Mouse (Mus musculus): Measurements from ENCODE around the gene Plxna2. TPM values are rescaled to one million over a fixed set of nuclear protein-coding genes. Genes with fewer than 3 reads are reported as not detected.

Plxna2 gene
- total RNA-seq, 2 experiments from 2014 or later: 26.6 to 29.7 TPM

DNA sequence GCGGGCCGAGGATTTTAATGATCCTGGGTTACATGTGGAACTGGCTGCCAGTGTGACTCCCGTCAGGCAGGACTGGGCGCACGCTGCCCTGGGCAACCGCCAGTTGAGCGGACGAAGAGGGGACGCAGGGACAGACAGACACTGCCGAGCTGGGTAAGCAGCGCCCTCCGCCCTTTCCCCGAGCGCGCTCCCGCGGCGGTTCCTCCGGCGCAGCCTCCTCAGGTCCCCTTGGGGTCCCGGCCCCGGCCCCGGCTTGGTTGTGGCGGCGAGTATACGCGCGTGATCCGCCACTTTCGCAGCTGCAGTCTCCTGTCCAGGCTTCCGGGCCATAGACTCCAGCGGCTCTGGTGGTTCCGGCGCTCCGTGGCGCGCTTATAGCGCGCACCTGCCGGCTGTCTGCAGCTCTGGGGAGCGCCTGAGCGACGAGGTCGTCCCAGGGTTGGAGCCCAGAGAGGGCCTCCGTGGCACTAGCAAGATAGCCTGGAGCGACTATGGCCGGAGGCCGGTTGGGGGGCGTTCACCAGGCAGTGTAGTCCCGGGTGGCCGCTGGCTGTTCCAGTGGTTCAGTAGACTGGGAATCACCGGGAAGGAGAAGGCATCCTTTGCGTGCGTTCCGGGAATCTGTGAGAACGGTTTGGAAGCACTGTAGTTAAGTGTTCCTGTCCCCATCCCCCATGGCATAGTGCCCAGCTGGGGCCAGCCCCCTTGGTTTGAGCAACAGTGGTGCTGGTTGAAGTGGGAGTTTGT, 2.4 kb downstream of the Plxna2 start:
- intact Hi-C loops (cut with DNase I): loop anchor here (2.0 to 10.0 kb wide), 3 partner anchors 16 to 344 kb away; no protein-coding TSS in a partner anchor
- DNase-seq: peak; percentile 70 to 75

DNA sequence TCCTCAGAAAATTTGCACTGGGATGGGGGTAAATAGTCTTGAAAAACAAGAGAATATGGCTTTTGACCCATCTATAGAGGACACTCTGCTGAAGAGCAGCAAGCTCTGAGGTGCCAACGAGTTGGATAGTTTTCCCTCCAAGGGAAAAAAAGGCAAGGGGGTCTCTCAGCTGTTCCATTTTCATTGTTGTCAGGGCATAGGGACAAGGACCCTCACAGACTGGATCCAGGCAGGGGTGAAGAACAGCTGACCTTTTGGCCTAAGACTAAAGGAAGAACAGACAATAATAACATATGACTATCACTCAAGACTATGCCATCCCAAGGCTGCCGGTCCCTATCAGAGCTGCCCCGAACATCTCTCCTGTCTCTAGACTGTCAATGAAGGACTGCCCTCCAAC, 4.2 kb downstream of the Plxna2 start:
- intact Hi-C loops (cut with DNase I): loop anchor here (2.0 to 10.0 kb wide), 2 partner anchors 27 to 343 kb away; no protein-coding TSS in a partner anchor

DNA sequence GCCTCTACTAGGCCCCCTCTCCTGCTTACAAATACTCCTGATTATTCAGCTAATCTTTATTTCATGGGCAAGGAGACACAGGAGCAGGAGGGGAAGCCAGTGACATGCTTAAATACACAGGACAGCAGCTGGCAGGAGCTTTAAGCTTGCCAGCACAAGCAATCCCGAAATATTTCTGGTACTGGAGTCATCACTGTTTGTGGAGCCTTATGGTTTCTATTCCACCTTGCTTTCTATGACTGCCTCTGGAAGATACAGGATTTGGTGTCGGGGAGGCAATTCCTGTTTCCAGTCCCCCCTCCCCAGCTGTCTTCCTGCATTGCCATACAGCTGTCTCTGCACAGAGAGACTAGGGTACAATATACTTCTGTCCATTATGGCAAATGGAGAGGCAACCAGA, 4.7 kb downstream of the Plxna2 start:
- no peak for DNase-seq
- intact Hi-C loops (cut with DNase I): loop anchor here (2.0 to 10.0 kb wide), 2 partner anchors 26 to 342 kb away; no protein-coding TSS in a partner anchor

More for the DNA sequence above, 4.2 kb downstream of the Plxna2 start:
- no peak for DNase-seq

DNA sequence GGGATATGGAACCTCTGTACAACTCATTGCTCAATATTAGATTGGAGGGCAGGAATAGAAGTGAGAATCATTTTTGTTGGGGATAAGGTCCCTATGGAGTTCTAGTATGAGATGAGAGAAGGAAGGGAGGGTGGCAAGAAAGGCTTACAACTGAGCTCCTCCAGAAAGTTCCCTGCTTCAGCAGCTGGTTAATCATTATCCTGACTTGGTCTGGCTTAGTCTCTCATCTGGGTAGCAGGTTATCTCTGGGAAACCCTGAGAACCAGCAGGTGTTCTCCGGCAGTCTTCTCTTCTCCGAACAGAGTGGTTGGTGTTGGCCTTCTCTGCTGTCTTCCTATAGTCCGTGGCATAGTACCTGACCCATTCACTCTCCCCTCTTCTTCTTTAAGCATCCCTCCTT, 5.6 kb downstream of the Plxna2 start:
- no peak for DNase-seq
- intact Hi-C loops (cut with DNase I): loop anchor here (2.0 to 10.0 kb wide), 2 partner anchors 25 to 341 kb away; no protein-coding TSS in a partner anchor

DNA sequence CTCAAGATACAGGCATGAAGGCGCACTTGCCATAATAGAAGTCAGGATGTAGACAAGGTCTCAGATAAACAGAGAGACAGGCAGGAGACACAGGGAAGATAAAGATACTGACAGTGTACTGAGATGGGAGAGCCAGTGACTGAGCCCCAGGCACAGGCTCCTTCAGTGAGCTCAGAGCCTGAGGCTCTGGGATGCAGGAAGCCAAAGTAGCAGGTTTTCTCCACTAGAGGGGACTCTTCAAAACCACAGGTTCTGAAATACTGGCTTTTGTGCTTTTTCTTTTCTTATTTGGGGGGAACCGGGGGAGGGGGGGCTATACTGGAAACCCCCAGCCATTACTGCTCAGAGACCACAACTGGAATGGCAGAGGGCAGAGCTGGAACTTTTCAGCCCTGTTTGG, 6.4 kb downstream of the Plxna2 start:
- intact Hi-C loops (cut with DNase I): loop anchor here (10.0 kb wide), 1 partner anchor 340 kb away; no protein-coding TSS in a partner anchor
- no peak for DNase-seq

DNA sequence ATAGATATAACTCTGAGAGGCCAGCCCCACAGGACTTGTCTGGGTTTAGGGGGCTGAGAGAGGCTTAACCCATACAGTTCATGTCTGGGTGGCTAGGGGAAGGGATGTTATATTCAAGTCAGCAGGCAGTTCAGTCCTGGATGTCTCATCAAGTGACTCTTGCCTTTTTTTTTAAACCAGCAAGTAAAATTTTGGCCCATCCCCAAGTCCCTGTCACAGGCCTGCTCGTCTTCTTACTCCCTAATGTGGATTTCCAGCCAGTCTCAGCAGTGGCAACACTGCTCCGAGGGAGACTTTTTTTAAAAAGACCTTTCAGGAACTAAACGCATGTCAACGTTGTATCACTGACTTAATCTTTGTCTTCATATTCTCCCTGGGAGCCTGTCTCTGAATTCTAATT, 7.0 kb downstream of the Plxna2 start:
- intact Hi-C loops (cut with DNase I): loop anchor here (10.0 kb wide), 1 partner anchor 340 kb away; no protein-coding TSS in a partner anchor
- no peak for DNase-seq

DNA sequence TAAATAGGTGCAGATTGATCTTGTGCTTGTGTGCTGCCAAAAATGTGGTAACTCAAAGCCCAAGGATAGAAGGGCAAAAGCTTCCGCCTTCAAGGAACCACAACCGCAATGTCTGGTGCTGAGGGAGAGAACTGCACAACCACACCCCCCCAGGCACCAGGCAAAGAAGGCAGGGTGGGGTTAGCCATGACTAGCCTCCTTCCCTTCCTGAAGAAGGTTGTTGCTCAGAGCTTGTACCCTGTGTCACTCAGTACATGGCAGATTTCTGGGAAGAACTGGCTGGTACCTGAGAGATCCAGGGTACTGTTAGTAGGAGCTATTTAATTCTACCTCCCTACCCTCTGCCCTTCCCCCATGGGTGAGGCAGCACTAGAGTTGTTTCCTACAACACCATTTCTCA, 8.1 kb downstream of the Plxna2 start:
- intact Hi-C loops (cut with DNase I): loop anchor here (10.0 kb wide), 1 partner anchor 339 kb away; no protein-coding TSS in a partner anchor
- no peak for DNase-seq

DNA sequence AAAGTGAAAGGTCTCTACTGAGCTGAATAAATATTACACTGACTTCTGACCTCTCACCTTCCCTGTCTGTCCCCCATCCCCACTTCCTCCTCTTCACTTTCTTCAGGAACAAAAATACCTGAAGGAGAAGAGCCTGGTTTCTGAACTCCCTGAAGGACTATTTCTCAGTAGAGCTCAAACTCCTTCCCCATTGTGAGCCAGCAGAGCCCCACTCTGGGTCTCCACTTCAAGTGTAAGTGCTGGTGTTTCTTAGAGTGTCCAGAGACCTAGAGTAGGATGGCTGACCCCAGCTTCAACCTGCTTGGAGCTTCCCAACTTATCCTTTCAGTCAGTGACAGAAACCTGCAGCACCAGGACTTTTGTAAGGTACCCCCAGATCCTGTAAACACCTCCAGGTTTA, 9.3 kb downstream of the Plxna2 start:
- no peak for DNase-seq
- intact Hi-C loops (cut with DNase I): loop anchor here (10.0 kb wide), 1 partner anchor 338 kb away; no protein-coding TSS in a partner anchor

DNA sequence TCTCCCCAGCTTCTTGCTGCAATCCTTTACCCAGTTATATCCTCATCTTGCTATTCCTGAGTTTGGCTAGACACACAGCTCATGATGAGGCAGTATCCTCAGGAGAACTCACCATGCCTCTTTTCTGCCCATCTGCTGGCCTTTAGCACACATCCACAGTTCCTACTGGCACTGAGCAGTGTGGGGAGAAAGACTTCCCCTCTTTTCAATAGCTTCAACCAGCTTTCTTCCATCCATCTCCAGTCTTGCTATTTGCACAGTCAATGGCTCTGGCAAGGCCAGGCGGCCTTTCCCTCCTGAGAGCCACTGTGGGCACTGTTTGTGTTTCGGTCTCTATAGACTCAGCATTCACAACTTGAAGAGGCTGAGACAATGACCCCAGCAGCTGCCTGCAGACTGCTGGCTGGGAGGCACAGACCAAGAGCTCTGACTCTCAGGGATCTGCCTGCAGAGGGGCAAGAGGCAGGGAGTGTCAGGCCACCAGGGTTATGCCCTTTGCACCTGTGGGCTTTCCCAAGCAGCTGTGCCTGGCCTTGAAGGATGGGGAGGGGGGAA, 11.2 kb downstream of the Plxna2 start:
- intact Hi-C loops (cut with DNase I): loop anchor here (10.0 kb wide), 1 partner anchor 336 kb away; no protein-coding TSS in a partner anchor
- no peak for DNase-seq

DNA sequence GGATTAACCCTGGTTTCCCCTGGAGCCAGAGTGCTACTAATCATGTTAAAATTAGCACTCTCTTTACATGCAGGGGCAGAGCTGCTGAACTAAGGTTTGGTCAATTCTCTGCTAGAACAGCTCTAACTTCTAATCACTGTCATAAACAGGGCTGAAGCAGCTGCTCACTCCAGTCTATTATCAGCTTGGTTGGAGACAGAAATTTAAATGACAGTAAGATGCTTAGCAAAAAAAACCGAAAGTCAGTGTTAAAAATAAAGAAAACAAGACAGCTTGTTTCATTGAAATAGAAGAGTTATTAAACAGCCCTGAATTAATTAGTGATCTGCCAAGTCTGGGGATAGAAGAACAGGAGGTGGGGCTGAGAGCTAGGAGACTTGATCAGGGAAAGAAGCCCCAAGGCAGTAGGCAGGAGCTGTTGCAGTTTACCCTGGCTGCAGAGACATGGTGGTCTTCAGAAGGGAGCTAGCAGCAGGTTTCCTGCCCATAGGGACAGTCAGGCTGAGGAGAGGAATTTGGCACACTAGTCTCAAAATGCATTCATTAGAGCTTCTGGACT, 12.6 kb downstream of the Plxna2 start:
- no peak for DNase-seq
- intact Hi-C loops (cut with DNase I): no loop called here

DNA sequence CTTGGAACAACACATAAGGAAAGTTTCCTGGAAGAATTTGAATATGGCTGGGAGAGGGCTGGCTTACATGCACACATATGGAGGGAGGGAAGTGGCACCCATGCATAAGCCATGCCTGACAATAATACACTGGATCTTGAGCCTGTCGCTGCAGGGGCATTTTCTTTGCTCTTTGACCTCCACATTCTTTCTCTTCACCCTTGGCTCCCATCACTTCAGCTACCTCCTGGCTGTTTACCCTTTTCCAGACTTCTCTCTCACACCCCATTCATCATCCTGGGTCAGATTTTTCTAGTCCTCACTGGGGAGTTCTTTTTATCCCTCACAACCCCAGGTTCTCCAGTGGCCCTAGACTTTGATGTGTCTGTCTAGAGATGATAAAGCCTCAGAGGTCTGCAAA, 13.6 kb downstream of the Plxna2 start:
- intact Hi-C loops (cut with DNase I): no loop called here
- DNase-seq: no peak

DNA sequence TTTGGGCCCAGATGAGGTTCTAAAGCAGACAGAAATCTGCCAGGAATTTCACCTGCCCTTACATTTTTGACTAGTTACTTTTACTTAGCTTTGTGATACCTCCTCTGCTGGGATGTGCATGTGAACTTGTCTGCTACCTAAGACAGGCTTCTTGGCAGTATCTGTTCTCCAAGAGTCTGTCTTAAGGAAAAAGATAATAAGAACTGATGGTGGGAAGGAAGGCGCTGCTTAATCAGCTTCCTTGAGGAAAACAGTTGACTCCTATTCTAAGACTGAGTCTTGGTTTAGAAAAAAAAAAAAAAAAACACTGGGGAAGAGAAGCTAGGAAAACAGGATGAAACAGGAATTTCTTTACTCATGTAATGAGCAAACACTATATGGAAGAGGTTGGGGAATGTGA, 14.0 kb downstream of the Plxna2 start:
- DNase-seq: no peak
- intact Hi-C loops (cut with DNase I): no loop called here

DNA sequence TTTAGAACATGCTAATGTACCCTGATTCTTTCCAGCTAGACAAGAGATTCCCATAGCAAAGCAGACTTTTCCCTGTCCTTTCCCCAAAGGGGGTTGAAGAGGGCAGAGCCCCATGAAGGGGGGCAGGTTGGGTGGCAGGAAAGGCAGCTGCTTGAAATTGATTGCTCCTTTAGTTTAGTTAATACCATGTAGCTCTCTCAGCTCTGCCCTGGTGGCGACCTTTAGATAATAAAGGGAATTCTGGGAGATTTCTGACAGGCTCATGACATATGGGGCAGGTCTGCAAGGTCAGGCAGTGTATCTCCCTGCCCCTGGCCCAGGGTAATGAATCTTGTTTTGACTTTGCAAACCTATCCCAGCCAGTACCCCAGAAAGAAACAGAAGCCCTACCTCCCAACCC, 17.4 kb downstream of the Plxna2 start:
- intact Hi-C loops (cut with DNase I): no loop called here
- DNase-seq: no peak

DNA sequence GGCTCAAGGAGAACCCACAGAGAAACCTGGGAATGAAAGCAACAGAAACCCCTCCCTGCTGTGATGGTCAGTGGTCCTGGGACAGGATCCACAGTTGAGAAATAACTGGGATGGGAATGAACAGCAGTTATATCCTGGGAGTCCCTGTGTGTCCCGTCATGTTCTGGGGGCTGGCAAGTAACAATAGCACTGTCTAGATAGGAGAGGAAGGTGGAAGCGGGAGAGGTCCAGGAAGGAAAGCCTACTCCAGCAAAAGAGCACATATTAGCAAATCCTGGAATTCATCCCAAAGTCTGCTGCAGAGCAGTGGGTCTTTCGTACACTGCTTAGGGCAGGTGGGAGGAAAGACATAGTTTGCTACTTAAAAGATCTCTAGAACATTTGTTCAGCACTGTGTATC, 17.9 kb downstream of the Plxna2 start:
- no peak for DNase-seq
- intact Hi-C loops (cut with DNase I): loop anchor here (2.0 kb wide), 1 partner anchor 15 kb away; no protein-coding TSS in a partner anchor

DNA sequence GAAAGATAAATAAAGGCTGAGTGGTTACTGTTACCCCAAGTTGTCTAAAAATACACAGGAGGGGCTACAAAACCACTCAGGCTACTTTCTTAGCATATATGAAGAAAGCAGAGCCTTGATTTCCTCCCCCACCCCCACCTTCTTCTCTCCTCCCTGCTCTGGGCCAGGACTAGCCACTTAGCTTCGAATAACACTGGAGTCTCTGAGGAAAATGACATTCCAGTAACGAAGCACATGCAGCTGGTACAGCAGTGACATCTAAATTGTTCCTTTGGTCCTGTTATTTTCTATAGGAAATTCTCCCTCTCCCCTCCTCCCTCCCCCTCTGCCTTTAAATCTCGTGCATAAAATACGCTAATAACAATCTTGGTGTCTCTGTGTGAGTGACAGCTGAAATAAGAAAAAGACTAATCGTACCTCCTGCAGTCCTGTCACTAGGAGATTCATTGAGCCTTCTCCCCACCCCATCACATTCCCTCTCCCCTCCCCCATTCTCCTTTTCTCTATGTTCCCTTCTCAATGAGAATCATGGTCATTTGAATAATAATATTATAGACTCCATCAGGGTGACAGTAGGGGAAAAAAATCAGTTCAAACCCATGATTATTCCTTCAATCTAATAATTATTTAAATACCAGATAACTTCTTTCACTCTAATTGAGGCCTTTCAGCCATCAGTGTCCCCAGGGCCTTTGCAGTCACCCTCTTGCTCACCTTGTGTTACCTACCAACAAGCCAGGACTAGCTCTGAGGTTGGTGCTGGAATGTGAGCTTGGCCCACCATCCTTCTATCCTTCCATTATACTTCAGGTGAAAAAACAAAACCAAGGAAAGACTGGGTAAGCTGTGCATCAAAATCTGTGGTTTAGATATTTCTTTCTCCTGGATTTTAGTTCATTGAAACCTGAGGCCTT, 19.6 kb downstream of the Plxna2 start:
- DNase-seq: no peak
- intact Hi-C loops (cut with DNase I): loop anchor here (2.0 kb wide), 1 partner anchor 17 kb away; no protein-coding TSS in a partner anchor

DNA sequence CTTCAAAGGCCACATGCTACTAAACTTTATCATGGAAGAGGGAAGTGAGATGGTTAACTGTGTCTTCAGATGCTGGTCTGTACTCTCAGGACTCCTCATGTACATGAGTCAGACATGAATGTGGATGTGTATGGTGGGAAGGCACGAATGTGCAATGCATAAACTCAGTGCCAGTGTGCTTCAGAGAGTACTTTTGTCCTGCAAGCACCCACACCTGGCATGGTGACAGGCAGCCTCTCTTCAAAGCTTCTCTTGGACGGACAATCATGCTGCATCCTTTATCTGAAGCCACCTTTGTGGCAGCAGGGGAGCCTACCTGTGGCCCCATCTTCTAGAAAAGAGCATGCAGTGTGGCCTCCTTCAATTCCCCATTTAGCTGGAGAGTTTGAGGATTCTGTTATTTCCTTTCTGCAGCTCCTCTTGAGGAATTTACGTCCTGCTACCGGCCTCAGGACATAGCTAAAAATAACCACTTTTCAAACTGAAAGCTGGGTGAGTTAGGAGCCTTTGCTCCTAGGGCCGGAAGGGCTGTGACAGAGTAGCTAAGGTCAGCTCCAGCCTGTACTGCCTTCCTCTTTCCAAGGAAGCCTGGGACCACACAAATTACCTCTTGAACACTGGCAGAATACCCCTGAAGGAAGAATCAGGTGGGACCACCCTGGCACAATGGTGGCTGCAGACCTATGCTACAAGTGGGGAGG, 23.7 kb downstream of the Plxna2 start:
- intact Hi-C loops (cut with DNase I): no loop called here
- DNase-seq: no peak

DNA sequence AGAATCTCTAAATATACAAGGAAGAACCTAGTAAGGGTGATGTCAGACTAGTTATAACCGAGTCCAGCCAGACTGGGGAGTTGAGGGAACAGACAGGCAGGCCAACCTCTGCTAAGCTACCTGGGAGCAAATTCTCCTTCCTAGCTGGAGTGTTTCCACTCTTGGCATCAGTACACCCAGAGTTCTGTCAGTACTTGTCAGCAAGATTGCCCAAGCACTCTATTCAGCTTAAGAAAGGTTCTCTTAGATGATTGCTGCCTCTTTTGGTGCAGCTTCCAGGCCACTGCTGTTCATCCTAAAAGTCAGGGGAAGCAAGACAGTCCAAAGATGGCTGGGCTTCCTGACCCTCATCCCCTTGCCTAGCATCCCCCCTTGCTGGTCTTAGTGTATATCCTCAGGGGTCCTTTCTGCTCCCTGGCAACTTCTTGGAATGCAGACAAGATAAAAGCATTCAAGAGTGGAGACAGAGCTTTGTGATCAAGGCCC, 24.3 kb downstream of the Plxna2 start:
- intact Hi-C loops (cut with DNase I): no loop called here
- no peak for DNase-seq

DNA sequence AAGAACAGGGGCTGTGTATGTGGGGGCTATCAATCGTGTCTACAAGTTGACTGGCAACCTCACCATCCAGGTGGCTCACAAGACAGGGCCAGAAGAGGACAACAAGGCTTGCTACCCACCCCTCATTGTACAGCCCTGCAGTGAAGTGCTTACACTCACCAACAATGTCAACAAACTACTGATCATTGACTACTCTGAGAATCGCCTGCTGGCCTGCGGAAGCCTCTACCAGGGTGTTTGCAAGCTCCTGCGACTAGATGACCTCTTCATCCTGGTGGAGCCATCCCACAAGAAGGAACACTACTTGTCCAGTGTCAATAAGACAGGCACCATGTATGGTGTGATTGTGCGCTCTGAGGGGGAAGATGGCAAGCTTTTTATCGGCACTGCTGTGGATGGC, 25.9 kb downstream of the Plxna2 start:
- no peak for DNase-seq
- intact Hi-C loops (cut with DNase I): no loop called here

DNA sequence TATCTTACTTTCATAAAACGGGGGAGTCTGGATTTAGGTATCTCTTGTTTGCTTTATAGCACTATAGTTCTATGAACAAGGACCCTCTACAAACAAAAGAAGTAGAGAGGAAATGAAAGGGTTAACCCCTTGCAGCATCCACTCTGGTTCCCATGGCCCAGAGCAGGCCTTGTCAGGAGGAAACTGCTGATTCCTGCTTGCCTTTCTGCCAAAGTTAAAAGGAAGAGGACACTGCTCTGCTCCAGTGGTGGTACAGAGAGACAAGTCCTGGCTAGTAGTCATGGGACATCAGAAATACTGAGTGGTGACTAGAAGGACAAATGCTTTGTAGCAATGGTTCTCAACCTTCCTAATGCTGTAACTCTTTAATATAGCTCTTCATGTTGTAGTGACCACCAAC, 27.9 kb downstream of the Plxna2 start:
- DNase-seq: no peak
- intact Hi-C loops (cut with DNase I): no loop called here

DNA sequence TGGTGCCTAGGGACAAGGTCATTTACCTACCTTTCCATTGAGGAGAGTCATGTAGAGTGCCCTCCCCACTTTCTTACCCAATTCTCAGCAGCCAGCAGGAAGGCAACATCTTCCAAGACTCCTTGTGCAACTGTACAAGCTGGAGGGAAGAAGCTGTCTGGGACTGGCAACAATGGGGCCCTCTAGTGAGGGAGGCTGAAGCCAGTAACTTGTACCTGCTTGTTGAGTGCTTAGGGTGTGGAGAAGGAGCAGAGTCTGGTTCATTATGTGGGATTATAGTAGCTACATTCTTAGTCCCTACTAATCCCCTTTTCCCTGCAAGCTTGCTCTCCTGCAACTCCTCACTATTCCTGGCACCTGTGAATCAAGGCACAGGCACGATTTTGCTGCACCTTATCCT, 32.1 kb downstream of the Plxna2 start:
- intact Hi-C loops (cut with DNase I): no loop called here
- no peak for DNase-seq
